Mouse (Mus musculus) E14TG2a.4 (cell line): Measurements from ENCODE around the gene Hoxc5.

Experiments
- CTCF ChIP-seq: conservative IDR thresholded peaks from 2 replicates; pipeline ENCODE4 v1.5.1; 2014; ENCODE audit warnings: low read length
- NANOG ChIP-seq: IDR thresholded peaks from 2 replicates; pipeline ENCODE4 v1.6.1; 2014; ENCODE audit warnings: borderline replicate concordance, low read length, mixed read lengths
- POU5F1 ChIP-seq: IDR thresholded peaks from 2 replicates; pipeline ENCODE4 v1.6.1; 2014; ENCODE audit warnings: low read length, borderline replicate concordance

DNA sequence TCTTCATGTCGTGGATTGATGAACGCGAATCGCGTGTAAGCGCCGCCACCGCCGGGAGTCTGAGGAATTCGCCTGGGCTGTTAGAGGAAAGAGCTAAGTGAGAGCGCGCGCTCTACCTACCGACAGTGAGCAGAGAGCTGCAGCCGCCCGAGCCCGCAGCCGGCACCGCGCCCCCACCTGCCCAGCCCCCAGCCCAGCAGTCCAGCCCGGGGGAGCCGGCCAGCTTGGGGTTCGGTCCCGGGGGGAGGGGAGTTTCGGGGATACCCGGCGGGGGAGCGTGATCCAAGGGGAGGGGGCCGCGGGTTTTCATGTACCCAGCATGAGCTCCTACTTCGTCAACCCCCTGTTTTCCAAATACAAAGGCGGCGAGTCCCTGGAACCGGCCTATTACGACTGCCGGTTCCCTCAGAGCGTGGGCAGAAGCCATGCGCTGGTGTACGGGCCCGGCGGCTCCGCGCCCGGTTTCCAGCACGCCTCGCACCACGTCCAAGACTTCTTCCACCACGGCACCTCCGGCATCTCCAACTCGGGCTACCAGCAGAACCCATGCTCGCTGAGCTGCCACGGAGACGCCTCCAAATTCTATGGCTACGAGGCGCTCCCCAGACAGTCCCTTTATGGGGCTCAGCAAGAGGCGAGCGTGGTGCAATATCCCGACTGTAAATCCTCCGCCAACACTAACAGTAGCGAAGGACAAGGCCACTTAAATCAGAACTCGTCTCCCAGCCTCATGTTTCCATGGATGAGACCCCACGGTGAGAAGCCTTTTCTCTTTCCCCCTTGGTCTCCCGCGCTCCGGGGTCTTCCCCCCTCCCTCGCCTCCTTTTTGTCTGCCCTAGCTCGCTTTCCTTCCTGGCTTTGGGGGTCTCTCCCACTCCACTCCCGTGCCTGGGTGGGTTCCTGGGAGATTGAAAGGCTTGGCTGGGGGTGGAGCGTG, 23.5 kb downstream of the Hoxc5 start, which contains the start of gene Hoxc8:
- TF ChIP-seq CTCF: no peak
- no peak for TF ChIP-seq NANOG
- TF ChIP-seq POU5F1: no peak
